Mouse (Mus musculus) c-Kit-positive CD71-positive TER-119-negative erythroid progenitor cells, embryonic 14.5 days (primary cell): ENCODE measurements around the gene Mtor.

ENCODE experiments used
- DNase-seq: peaks from one replicate; pipeline ENCODE4 v3.0.0-alpha.2; 2013; ENCODE audit warnings: low read depth

The Mtor gene

GRCm38 (mm10) chr4:148448179-148448852, at the start of gene Mtor:
Gene Mtor, plus strand, starts transcription at chr4:148448611.
- DNase-seq: peak; percentile 97

GRCm38 (mm10) chr4:148399437-148400094, 48.8 kb upstream of the Mtor start:
- DNase-seq: no peak

GRCm38 (mm10) chr4:148403402-148403801, 45.0 kb upstream of the Mtor start:
- DNase-seq: no peak

- no peak for DNase-seq
These were observed 43.7 kb upstream of the Mtor start for GRCm38 (mm10) chr4:148404748-148405147.

GRCm38 (mm10) chr4:148405255-148405788, 43.1 kb upstream of the Mtor start:
- no peak for DNase-seq

GRCm38 (mm10) chr4:148408256-148408975, 40.0 kb upstream of the Mtor start:
- no peak for DNase-seq

- DNase-seq: no peak
These were observed 32.8 kb upstream of the Mtor start for GRCm38 (mm10) chr4:148415575-148415974.

GRCm38 (mm10) chr4:148417074-148417526, 31.3 kb upstream of the Mtor start:
- DNase-seq: no peak

GRCm38 (mm10) chr4:148417559-148417958, 30.9 kb upstream of the Mtor start:
- no peak for DNase-seq

- no peak for DNase-seq
These were observed 21.2 kb upstream of the Mtor start for GRCm38 (mm10) chr4:148426950-148427850.

- DNase-seq: no peak
These were observed 19.9 kb upstream of the Mtor start for GRCm38 (mm10) chr4:148428544-148428943.

GRCm38 (mm10) chr4:148429121-148429520, 19.3 kb upstream of the Mtor start:
- DNase-seq: no peak

- DNase-seq: peak; percentile 63
These were observed 18.7 kb upstream of the Mtor start for GRCm38 (mm10) chr4:148429686-148430085.

GRCm38 (mm10) chr4:148430880-148431519, 17.4 kb upstream of the Mtor start:
- DNase-seq: no peak

- no peak for DNase-seq
These were observed 15.9 kb upstream of the Mtor start for GRCm38 (mm10) chr4:148432488-148432887.

GRCm38 (mm10) chr4:148433336-148433735, 15.1 kb upstream of the Mtor start:
- DNase-seq: no peak

- no peak for DNase-seq
These were observed 14.6 kb upstream of the Mtor start for GRCm38 (mm10) chr4:148433813-148434212.

GRCm38 (mm10) chr4:148434554-148434953, 13.9 kb upstream of the Mtor start:
- no peak for DNase-seq

- no peak for DNase-seq
These were observed 13.3 kb upstream of the Mtor start for GRCm38 (mm10) chr4:148435106-148435505.

- no peak for DNase-seq
These were observed 12.6 kb upstream of the Mtor start for GRCm38 (mm10) chr4:148435657-148436330.

- no peak for DNase-seq
These were observed 6.5 kb upstream of the Mtor start for GRCm38 (mm10) chr4:148441931-148442330.
